Mouse (Mus musculus) CD8-positive naive resting alpha-beta T cell, adult 57 days (primary cell): ENCODE results near the gene Olfr361. TPM values are rescaled to one million over a fixed set of nuclear protein-coding genes. Genes with fewer than 3 reads are reported as not detected.

Experiments
- total RNA-seq: library from RNA; stranded (reverse); gene quantifications from one replicate; pipeline ENCODE4 v1.2.4, GENCODE M21; 2023

Olfr361 gene
- not detected for total RNA-seq

GRCm38 (mm10) chr2:37089190-37089589, at the start of gene Olfr361:
TSS of gene Olfr361 (minus strand) at chr2:37089290.

GRCm38 (mm10) chr2:37117810-37118209, 28.7 kb upstream of the Olfr361 start, which contains the start of gene Olfr362:
TSS of gene Olfr362 (minus strand) at chr2:37117910.

GRCm38 (mm10) chr2:37065446-37065845, 23.6 kb downstream of the Olfr361 start, which contains the start of gene Olfr360:
TSS of gene Olfr360 (plus strand) at chr2:37065746.

Other genes starting within 250 kb of the Olfr361 start
- not detected for gene Olfr350, start 243.0 kb downstream of the Olfr361 start, total RNA-seq
- gene Olfr351, start 226.6 kb downstream of the Olfr361 start, total RNA-seq = 0.18 TPM
- not detected for gene Olfr352, start 220.8 kb downstream of the Olfr361 start, total RNA-seq
- not detected for gene Olfr353, start 196.4 kb downstream of the Olfr361 start, total RNA-seq
- not detected for gene Olfr354, start 183.6 kb downstream of the Olfr361 start, total RNA-seq
- gene Olfr355, start 160.4 kb downstream of the Olfr361 start, total RNA-seq = not detected
- not detected for gene Olfr356, start 152.2 kb downstream of the Olfr361 start, total RNA-seq
- gene Olfr357, start 95.5 kb downstream of the Olfr361 start, total RNA-seq = not detected
- not detected for gene Olfr358, start 80.0 kb downstream of the Olfr361 start, total RNA-seq
- gene Olfr360, start 23.5 kb downstream of the Olfr361 start, total RNA-seq = not detected
- not detected for gene Olfr362, start 28.6 kb upstream of the Olfr361 start, total RNA-seq
- not detected for gene Olfr364-ps1, start 50.0 kb upstream of the Olfr361 start, total RNA-seq
- gene Olfr365, start 98.9 kb upstream of the Olfr361 start, total RNA-seq = 0.15 TPM
- gene Olfr366, start 122.3 kb upstream of the Olfr361 start, total RNA-seq = not detected
- not detected for gene Olfr368, start 237.2 kb upstream of the Olfr361 start, total RNA-seq